Mouse (Mus musculus): ENCODE measurements at regions not wholly inside any gene's neighbourhood (a gene's known extent, or its start where the extent isn't known, plus 50 kb on each side); places are given as distances from the start of the nearest gene placed in this dataset.

DNA sequence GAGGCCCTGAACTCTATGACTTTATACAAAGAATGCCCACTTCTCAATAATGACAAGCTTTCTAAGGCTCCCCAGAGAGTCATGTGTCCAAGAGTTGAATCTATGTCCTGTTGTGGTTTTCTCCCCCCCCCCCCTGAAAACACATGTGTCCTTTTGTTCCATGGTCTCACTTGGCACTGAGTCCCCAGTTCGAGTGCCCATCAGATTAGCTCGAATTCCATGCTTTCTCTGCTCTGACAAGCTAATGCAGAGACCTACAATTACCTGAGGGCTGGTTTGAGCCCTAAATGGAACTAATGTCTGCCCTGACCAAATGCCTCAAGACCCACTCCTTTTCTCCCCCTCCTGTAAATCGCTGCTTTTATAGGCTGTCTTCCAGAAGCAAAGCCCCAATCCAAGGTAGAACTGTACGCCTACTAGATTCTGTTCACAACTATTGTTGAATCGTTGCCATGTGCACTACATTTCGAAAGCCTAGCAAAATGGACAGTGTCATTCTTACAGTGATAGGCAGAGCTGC, 392.0 kb downstream of the Wdr11 start:
- WGBS (ENCODE audit: insufficient replicate concordance): 56% methylated on average over 6 of the region's 6 CpGs
- H3K27me3 ChIP-seq (ENCODE audit: control insufficient read depth, insufficient read depth, low read depth, low read length): no peaks in the 10 kb centered on the region
- no peak overlapping the region for H3K27ac ChIP-seq (ENCODE audit: low read length)
- H3K9ac ChIP-seq (ENCODE audit: low read depth, low read length): no peak overlapping the region
- H3K36me3 ChIP-seq (ENCODE audit: control insufficient read depth, insufficient read depth): no peaks in the 10 kb centered on the region
- H3K4me2 ChIP-seq (ENCODE audit: low read depth, low read length): no peak overlapping the region
- no peaks in the 10 kb centered on the region for H3K4me1 ChIP-seq (ENCODE audit: control insufficient read depth, low read depth, low read length)
- H3K9me3 ChIP-seq (replicated peaks; ENCODE audit: control insufficient read depth, low read length): no peaks in the 10 kb centered on the region
- no peak for ATAC-seq (ENCODE audit: low read depth)
- H3K4me3 ChIP-seq (ENCODE audit: low read depth, low read length): no peak overlapping the region

DNA sequence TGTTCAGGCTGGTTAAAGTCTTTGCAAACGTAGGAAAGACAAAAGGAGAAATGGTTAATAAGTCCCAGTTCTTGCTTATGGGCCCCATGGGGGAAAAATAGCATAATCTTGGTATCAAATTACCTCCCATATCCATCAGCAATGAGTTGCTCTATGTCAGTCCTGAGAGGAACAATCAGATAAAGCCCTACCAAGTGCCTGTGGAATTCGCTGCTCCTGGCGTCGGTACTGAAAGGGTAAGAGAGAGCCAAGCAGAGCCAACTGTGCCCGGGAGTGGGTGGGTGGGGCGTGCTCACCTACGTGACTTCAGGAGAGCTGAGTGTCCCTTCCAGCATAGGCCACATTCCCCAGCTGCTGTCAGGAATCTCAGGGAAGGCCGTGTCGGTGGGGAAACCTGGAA, 392.7 kb downstream of the Wdr11 start:
- no peak overlapping the region for H3K9ac ChIP-seq (ENCODE audit: low read depth, low read length)
- H3K27me3 ChIP-seq (ENCODE audit: control insufficient read depth, insufficient read depth, low read depth, low read length): no peaks in the 10 kb centered on the region
- H3K4me3 ChIP-seq (ENCODE audit: low read depth, low read length): no peak overlapping the region
- no peaks in the 10 kb centered on the region for H3K36me3 ChIP-seq (ENCODE audit: control insufficient read depth, insufficient read depth)
- no peak overlapping the region for H3K4me2 ChIP-seq (ENCODE audit: low read depth, low read length)
- H3K27ac ChIP-seq (ENCODE audit: low read length): no peak overlapping the region
- 67% methylated on average over 9 of the region's 9 CpGs for WGBS (ENCODE audit: insufficient replicate concordance)
- H3K4me1 ChIP-seq (ENCODE audit: control insufficient read depth, low read depth, low read length): no peaks in the 10 kb centered on the region
- no peak for ATAC-seq (ENCODE audit: low read depth)
- no peaks in the 10 kb centered on the region for H3K9me3 ChIP-seq (replicated peaks; ENCODE audit: control insufficient read depth, low read length)

DNA sequence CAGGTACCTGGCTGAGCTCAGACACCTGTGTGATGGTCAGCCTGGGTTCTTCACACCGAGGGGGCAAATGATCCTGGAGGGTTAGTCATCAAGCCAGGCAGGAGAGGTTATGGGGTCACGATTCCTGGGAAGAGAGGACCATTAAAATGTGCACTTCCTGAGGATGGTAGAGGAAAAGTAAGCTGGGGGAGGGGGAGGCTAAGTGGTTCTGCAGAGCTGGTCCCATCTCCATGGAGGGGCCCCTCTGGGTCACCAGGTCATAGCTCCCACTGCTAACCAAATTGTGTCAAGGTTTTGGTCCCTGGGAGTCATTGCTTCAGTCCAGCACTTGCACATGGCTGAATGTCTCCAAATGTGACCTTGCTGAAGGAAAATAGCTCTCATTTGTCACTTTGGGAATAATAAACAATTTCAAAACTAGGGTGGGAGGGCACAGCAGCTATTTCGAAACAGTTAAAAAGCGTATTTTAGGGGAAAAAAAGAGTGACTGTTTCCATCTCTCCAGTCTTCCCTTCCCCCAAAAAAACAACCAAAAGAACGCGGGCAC, 395.5 kb downstream of the Wdr11 start:
- ATAC-seq (ENCODE audit: low read depth): no peak
- no peak overlapping the region for H3K27ac ChIP-seq (ENCODE audit: low read length)
- H3K36me3 ChIP-seq (ENCODE audit: control insufficient read depth, insufficient read depth): no peaks in the 10 kb centered on the region
- no peak overlapping the region for H3K9ac ChIP-seq (ENCODE audit: low read depth, low read length)
- no peak overlapping the region for H3K4me3 ChIP-seq (ENCODE audit: low read depth, low read length)
- H3K4me2 ChIP-seq (ENCODE audit: low read depth, low read length): no peak overlapping the region
- no peaks in the 10 kb centered on the region for H3K4me1 ChIP-seq (ENCODE audit: control insufficient read depth, low read depth, low read length)
- WGBS (ENCODE audit: insufficient replicate concordance): 43% methylated on average over 6 of the region's 6 CpGs
- no peaks in the 10 kb centered on the region for H3K9me3 ChIP-seq (replicated peaks; ENCODE audit: control insufficient read depth, low read length)
- no peaks in the 10 kb centered on the region for H3K27me3 ChIP-seq (ENCODE audit: control insufficient read depth, insufficient read depth, low read depth, low read length)

DNA sequence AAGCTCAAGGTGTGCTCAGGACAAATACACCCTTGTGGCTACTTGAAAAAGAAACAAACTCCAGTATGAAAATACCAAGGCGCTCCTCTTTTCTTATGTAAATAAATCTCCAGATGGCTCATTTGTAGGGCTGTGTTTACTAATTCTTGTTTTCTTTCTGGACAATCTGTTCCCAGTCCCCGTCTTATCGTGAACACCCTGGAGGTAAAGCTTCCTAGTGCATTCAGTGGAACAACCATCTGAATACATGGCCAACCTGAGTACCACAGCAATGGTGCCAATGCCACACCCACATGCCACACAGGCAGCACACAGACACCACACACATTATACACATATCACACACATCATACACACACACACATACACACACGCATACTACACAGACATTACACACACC, 396.1 kb downstream of the Wdr11 start:
- no peak overlapping the region for H3K4me2 ChIP-seq (ENCODE audit: low read depth, low read length)
- no peaks in the 10 kb centered on the region for H3K27me3 ChIP-seq (ENCODE audit: control insufficient read depth, insufficient read depth, low read depth, low read length)
- WGBS (ENCODE audit: insufficient replicate concordance): 62% methylated on average over 4 of the region's 4 CpGs
- no peaks in the 10 kb centered on the region for H3K36me3 ChIP-seq (ENCODE audit: control insufficient read depth, insufficient read depth)
- H3K4me3 ChIP-seq (ENCODE audit: low read depth, low read length): no peak overlapping the region
- no peak overlapping the region for H3K9ac ChIP-seq (ENCODE audit: low read depth, low read length)
- no peaks in the 10 kb centered on the region for H3K9me3 ChIP-seq (replicated peaks; ENCODE audit: control insufficient read depth, low read length)
- no peak for ATAC-seq (ENCODE audit: low read depth)
- no peaks in the 10 kb centered on the region for H3K4me1 ChIP-seq (ENCODE audit: control insufficient read depth, low read depth, low read length)
- H3K27ac ChIP-seq (ENCODE audit: low read length): no peak overlapping the region

DNA sequence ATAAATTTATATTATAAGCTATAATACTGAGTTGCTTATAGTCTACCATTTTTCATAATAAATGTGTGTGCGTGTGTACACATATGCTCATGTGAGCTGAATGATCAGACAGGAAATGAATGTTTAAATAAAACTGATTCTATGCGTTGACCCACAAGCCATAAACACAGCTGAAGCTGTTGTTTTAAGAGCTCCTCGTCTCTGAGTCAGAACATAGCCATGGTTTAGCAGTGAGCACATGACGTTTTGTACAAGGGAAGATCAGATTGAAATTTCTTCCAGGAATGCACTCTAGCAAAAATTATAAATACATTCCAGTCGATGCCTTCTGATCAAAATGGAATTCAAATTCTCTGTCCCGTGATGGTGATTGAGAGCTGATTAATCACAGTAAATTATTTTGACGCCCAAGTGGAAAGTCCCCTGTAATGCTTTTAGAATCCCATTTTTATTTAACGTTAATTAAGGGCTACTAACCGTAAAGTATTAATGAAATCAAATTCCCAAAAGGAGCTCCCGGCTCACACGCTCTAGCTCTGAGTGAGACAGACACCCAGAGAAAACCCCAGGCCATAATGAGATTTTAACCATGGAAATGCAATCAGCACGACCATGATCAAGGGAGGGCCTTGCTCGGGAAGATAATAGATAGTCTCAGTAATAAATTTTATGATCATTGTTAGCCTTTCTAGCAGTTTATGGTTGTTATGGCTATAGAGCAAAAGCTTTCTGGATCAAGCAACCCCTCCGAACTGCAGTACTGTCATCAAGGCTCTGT, 402.0 kb downstream of the Wdr11 start:
- H3K4me2 ChIP-seq (ENCODE audit: low read depth, low read length): no peak overlapping the region
- no peak for ATAC-seq (ENCODE audit: low read depth)
- H3K36me3 ChIP-seq (ENCODE audit: control insufficient read depth, insufficient read depth): no peaks in the 10 kb centered on the region
- 60% methylated on average over 14 of the region's 14 CpGs for WGBS (ENCODE audit: insufficient replicate concordance)
- no peaks in the 10 kb centered on the region for H3K4me1 ChIP-seq (ENCODE audit: control insufficient read depth, low read depth, low read length)
- no peak overlapping the region for H3K9ac ChIP-seq (ENCODE audit: low read depth, low read length)
- no peak overlapping the region for H3K27ac ChIP-seq (ENCODE audit: low read length)
- H3K27me3 ChIP-seq (ENCODE audit: control insufficient read depth, insufficient read depth, low read depth, low read length): no peaks in the 10 kb centered on the region
- H3K4me3 ChIP-seq (ENCODE audit: low read depth, low read length): no peak overlapping the region
- no peaks in the 10 kb centered on the region for H3K9me3 ChIP-seq (replicated peaks; ENCODE audit: control insufficient read depth, low read length)

DNA sequence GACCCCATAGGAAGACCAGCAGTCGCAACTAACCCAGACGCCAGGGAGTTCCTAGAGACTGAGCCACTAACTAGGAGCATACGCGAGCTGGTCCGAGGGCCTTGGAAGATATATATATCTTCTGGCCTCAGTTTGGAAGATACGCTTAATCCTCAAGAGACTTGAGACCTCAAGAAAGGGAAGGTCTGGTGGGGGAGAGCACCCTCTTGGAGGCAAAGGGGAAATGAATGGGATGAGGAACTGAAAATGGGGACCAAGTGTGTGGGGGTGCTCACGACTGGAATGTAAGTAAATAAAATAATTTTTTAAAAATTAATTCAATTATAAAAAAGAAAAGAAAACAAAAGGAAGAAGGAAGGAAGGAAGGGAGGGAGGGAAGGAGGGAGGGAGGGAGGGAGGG, 403.9 kb downstream of the Wdr11 start:
- Histone ChIP-seq H3K27ac (ENCODE audit: low read length) (no peak overlapping the region), H3K9ac (ENCODE audit: low read depth, low read length) (no peak overlapping the region), H3K4me1 (ENCODE audit: control insufficient read depth, low read depth, low read length) (no peaks in the 10 kb centered on the region), H3K9me3 (replicated peaks; ENCODE audit: control insufficient read depth, low read length) (no peaks in the 10 kb centered on the region), H3K36me3 (ENCODE audit: control insufficient read depth, insufficient read depth) (no peaks in the 10 kb centered on the region), H3K4me3 (ENCODE audit: low read depth, low read length) (no peak overlapping the region), H3K27me3 (ENCODE audit: control insufficient read depth, insufficient read depth, low read depth, low read length) (no peaks in the 10 kb centered on the region), H3K4me2 (ENCODE audit: low read depth, low read length) (no peak overlapping the region)
- WGBS (ENCODE audit: insufficient replicate concordance): 60% methylated on average over 7 of the region's 7 CpGs
- ATAC-seq (ENCODE audit: low read depth): no peak

DNA sequence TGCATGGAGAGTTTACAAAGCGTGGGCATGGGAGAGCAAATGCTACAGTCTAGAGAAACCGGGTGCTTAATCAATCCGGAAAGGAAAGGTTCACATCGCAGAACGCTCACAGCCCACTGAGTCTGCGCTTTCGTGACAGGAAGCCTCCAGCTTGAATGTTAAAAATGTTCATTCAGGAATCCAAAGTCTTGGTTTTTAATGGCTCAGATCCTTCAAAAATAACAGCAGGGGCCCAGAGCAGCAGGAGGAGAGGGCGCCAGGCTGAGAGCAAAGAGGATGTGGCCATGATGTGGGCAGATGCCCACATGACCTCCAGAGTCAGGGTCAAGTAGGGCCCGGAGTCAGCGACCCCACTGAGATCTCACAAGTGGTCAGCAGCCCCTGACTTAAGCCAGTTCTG, 409.4 kb downstream of the Wdr11 start:
- Histone ChIP-seq H3K4me2 (ENCODE audit: low read depth, low read length) (no peak overlapping the region), H3K36me3 (ENCODE audit: control insufficient read depth, insufficient read depth) (no peaks in the 10 kb centered on the region), H3K4me3 (ENCODE audit: low read depth, low read length) (no peak overlapping the region), H3K27ac (ENCODE audit: low read length) (no peak overlapping the region), H3K4me1 (ENCODE audit: control insufficient read depth, low read depth, low read length) (no peaks in the 10 kb centered on the region), H3K9ac (ENCODE audit: low read depth, low read length) (no peak overlapping the region), H3K27me3 (ENCODE audit: control insufficient read depth, insufficient read depth, low read depth, low read length) (no peaks in the 10 kb centered on the region), H3K9me3 (replicated peaks; ENCODE audit: control insufficient read depth, low read length) (no peaks in the 10 kb centered on the region)
- whole genome bisulfite sequencing (ENCODE audit: insufficient replicate concordance): 62% methylated on average over 10 of the region's 10 CpGs
- no peak for ATAC-seq (ENCODE audit: low read depth)

DNA sequence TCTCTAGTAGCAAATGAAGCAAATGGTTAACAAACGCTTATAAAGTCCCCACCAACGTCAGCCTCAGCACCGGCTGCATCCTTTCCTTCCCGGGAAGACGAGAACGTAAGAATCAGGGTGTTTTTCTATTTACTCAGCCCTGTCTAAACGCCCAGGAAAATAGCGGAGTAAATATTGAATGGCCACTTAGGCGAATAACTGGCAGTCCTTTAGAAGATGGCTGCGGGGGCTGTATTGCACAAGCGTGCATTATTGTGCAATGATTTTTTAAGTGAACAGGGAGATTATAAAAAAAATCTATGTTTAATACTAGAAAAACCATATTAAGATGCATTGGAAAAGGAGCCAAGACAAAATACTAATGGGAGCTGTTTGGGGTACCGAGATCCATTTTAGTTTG, 410.3 kb downstream of the Wdr11 start:
- Histone ChIP-seq H3K27ac (ENCODE audit: low read length) (no peak overlapping the region), H3K4me1 (ENCODE audit: control insufficient read depth, low read depth, low read length) (no peaks in the 10 kb centered on the region), H3K9ac (ENCODE audit: low read depth, low read length) (no peak overlapping the region), H3K27me3 (ENCODE audit: control insufficient read depth, insufficient read depth, low read depth, low read length) (no peaks in the 10 kb centered on the region), H3K9me3 (replicated peaks; ENCODE audit: control insufficient read depth, low read length) (no peaks in the 10 kb centered on the region), H3K4me2 (ENCODE audit: low read depth, low read length) (no peak overlapping the region), H3K36me3 (ENCODE audit: control insufficient read depth, insufficient read depth) (no peaks in the 10 kb centered on the region), H3K4me3 (ENCODE audit: low read depth, low read length) (no peak overlapping the region)
- no peak for ATAC-seq (ENCODE audit: low read depth)
- WGBS (ENCODE audit: insufficient replicate concordance): 62% methylated on average over 12 of the region's 12 CpGs

DNA sequence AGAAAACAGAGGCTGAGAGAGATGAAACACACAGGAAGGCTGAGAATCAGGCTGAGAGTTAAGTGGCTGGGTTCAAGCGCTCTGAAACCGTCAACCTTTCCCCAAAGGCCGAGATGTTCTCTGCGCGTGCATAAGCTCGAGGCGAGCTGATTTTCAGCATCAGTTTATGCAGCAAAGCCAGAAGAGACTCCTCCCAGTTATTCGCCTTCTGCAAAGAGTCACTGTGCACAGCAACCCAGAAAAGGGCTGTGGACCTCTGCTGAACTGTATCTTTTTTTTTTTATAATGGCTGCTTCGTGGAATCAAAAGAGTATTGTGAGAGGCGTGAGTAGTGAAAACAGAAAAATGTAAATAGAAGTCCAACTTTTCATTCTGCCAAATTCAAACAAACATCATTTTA, 413.7 kb downstream of the Wdr11 start:
- ATAC-seq (ENCODE audit: low read depth): no peak
- no peaks in the 10 kb centered on the region for H3K9me3 ChIP-seq (replicated peaks; ENCODE audit: control insufficient read depth, low read length)
- no peak overlapping the region for H3K9ac ChIP-seq (ENCODE audit: low read depth, low read length)
- H3K4me2 ChIP-seq (ENCODE audit: low read depth, low read length): no peak overlapping the region
- H3K4me3 ChIP-seq (ENCODE audit: low read depth, low read length): no peak overlapping the region
- no peaks in the 10 kb centered on the region for H3K36me3 ChIP-seq (ENCODE audit: control insufficient read depth, insufficient read depth)
- H3K4me1 ChIP-seq (ENCODE audit: control insufficient read depth, low read depth, low read length): no peaks in the 10 kb centered on the region
- no peaks in the 10 kb centered on the region for H3K27me3 ChIP-seq (ENCODE audit: control insufficient read depth, insufficient read depth, low read depth, low read length)
- WGBS (ENCODE audit: insufficient replicate concordance): 64% methylated on average over 10 of the region's 10 CpGs
- H3K27ac ChIP-seq (ENCODE audit: low read length): no peak overlapping the region

Data from liver, embryonic 16.5 days (tissue).